Mouse (Mus musculus): Measurements from ENCODE around the gene Jag2. TPM values are rescaled to one million over a fixed set of nuclear protein-coding genes. Genes with fewer than 3 reads are reported as not detected.

The Jag2 gene
- polyA plus RNA-seq, 1 experiment from 2014 or later, result 17.2 TPM

DNA sequence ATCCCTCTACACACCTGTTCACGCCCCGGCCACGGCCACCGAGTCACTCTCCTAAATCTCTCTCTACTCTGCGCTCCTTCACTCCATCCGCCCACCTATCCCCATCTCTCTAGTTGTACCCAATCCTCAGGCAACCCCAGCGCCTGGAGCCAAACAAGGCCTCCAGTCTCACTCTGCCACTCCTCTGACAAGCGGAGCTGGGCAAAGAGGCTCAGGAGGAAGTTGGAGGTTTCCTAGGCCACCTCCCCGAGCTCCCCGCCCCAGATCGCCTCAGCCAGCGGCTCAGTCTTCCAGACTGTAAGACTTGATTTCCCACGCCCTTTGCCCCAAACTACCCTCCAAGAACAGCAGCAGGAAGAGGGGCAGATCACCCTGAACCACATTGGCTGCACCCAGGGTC, 58.8 kb downstream of the Jag2 start:
- Histone ChIP-seq H3K4me3 (ENCODE audit: low read depth, low read length) (no peak overlapping the region), H3K4me2 (ENCODE audit: low read depth, low read length) (no peak overlapping the region), H3K4me1 (ENCODE audit: control insufficient read depth, insufficient read depth, low read length) (no peaks in the 10 kb centered on the region), H3K27me3 (ENCODE audit: control insufficient read depth, insufficient read depth, low read length) (peaks cover 19% of the 10 kb centered on the region), H3K27ac (ENCODE audit: low read depth, low read length) (no peak overlapping the region), H3K9ac (replicated peaks; ENCODE audit: low read depth, low read length) (no peak overlapping the region), H3K36me3 (ENCODE audit: control insufficient read depth, insufficient read depth, low read length) (no peaks in the 10 kb centered on the region), H3K9me3 (ENCODE audit: control insufficient read depth, low read length) (no peaks in the 10 kb centered on the region)
- WGBS, result 56% methylated on average over 13 of the region's 13 CpGs
- no peak for ATAC-seq (ENCODE audit: low read depth)

DNA sequence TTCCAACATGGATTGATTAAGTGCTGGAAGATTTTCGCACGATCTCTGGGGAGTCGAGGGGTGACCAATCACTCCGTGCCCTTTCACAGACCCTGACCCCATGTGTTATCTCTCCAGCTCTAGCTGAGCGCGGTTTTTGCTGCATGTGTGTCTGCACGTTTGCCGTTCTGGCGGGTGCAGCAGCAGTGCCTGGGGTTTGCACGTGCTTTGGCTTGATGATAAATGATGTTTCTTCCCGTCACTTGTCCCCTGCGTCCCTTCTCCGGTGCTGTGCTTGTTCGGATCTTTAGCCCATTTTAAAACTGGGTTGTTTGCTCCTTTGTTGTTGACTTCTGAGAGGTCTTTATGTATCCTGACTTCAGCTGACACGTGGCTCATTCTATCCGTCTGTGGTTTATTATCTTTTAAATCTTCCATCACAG, 59.8 kb downstream of the Jag2 start:
- Histone ChIP-seq H3K27ac (ENCODE audit: low read depth, low read length) (no peak overlapping the region), H3K4me2 (ENCODE audit: low read depth, low read length) (0 out of 2 replicates have a peak overlapping the region, but pooled peaks have one; percentile 11), H3K9me3 (ENCODE audit: control insufficient read depth, low read length) (no peaks in the 10 kb centered on the region), H3K4me1 (ENCODE audit: control insufficient read depth, insufficient read depth, low read length) (no peaks in the 10 kb centered on the region), H3K27me3 (ENCODE audit: control insufficient read depth, insufficient read depth, low read length) (peaks cover 9% of the 10 kb centered on the region), H3K4me3 (ENCODE audit: low read depth, low read length) (no peak overlapping the region), H3K9ac (replicated peaks; ENCODE audit: low read depth, low read length) (no peak overlapping the region), H3K36me3 (ENCODE audit: control insufficient read depth, insufficient read depth, low read length) (no peaks in the 10 kb centered on the region)
- no peak for ATAC-seq (ENCODE audit: low read depth)
- 10% methylated on average over 16 of the region's 16 CpGs for WGBS

DNA sequence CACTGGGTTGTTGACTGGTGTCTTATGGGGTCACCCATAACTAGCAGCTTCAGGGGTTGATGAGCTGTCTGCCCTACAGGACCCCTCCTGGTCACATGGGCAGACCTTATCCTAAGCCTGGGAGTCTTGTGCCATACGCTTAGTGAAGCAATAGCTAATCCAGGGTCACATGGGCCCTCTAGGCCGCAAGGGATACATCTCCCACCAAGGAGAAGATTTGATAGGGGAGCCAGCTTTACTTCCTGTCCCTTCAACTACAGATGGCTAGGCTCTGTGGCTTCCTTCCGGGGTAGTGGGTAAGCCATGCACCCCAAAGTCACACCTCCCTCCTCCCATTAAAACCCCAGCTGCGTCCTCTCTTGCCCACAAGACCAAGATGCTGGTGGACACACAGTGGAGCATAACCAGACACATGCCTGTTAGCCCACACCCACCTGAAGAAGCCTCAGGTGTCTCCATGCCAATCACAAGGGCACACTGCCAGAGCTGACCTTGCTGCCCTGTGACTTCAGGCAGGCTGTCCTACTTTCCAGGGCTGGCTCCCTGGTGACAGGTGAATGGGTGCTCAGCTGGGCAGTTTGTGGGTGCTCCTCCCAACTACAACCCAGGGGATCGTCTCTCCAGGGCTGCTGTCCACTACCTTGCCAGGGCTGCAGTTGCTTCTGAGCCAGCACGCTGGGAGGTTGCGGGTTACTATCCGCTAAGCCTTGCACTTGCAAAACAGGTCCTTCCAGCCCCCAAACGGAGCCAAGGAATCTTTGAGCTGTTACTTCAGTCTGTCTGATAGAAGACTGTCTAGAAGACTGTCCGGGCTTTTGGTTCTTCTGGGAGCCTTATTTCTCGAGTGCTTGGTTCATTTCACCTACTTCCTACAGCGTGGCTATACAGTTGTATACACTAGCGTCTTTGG, 61.1 kb downstream of the Jag2 start, which contains the start of gene Gpr132:
TSS of gene Gpr132 (minus strand) at position 51 of the 910 bp plus-strand sequence.
- no peak within 1 kb of the TSS for H3K27ac ChIP-seq (ENCODE audit: low read depth, low read length)
- no peaks in the 10 kb centered on the region for H3K4me1 ChIP-seq (ENCODE audit: control insufficient read depth, insufficient read depth, low read length)
- H3K4me2 ChIP-seq (ENCODE audit: low read depth, low read length), result no peak within 1 kb of the TSS
- no peaks in the 10 kb centered on the region for H3K27me3 ChIP-seq (ENCODE audit: control insufficient read depth, insufficient read depth, low read length)
- H3K9me3 ChIP-seq (ENCODE audit: control insufficient read depth, low read length), result no peaks in the 10 kb centered on the region
- no peak within 1 kb of the TSS for H3K4me3 ChIP-seq (ENCODE audit: low read depth, low read length)
- no peak for ATAC-seq (ENCODE audit: low read depth)
- no peak within 1 kb of the TSS for H3K9ac ChIP-seq (replicated peaks; ENCODE audit: low read depth, low read length)
- no peaks in the 10 kb centered on the region for H3K36me3 ChIP-seq (ENCODE audit: control insufficient read depth, insufficient read depth, low read length)
- WGBS, result 68% methylated on average over 13 of the region's 13 CpGs

DNA sequence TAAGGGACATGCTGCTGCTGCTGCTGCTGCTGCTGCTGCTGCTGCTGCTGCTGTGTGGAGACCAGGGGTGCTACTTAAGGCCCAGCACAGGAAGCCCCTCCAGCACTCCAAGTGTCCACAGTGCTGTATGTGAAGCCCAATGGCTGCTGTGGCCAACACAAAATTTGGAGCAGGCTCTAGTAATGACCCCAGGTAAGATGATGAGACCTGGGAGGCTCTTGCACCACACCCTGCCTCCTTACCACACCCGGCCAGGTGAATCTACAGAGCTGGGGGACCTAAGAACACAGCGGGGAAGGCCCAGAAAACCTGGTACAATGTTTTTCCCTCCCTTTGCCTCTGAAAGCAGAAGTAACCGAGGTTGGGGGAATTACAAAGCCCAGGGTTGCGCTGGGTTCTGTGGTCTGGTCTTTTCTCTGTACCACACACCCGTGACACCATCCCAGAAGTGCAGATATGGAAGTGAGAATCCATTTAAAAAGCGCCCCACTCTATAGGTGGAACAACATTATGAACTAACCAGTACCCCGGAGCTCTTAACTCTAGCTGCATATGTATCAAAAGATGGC, 62.4 kb downstream of the Jag2 start:
- H3K9ac ChIP-seq (replicated peaks; ENCODE audit: low read depth, low read length), result no peak overlapping the region
- no peak overlapping the region for H3K4me3 ChIP-seq (ENCODE audit: low read depth, low read length)
- 86% methylated on average over 7 of the region's 7 CpGs for WGBS

DNA sequence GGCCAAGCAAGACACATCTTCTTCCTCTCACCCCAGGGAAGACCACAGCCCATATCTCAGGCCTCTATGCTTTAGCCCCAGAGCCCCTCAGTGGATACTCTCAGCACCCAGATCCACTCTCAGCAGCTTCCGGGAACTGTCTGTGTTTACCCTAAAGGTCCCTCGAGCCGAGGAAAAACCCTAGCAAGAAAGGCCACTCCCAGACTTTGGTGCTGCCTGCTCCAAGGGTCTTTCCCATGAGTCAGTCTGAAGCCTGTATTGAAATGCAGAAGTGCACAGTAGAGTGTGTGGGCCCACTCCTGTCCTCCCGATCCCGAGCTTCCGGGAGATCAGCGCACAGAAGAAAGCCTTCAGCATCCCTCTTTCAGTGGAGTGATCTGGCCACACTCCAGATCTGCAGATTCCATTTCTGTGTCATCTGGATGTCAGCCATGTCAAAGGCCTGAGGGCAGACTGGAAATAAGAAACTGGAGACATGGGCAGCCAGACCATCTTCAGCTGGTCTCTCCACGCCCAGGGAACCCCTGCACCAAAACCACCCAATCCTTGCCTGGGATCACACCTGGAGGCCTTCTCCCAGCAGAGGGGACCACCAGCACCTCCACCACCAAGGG, 63.0 kb downstream of the Jag2 start:
- no peak overlapping the region for H3K27ac ChIP-seq (ENCODE audit: low read depth, low read length)
- no peak overlapping the region for H3K9ac ChIP-seq (replicated peaks; ENCODE audit: low read depth, low read length)
- no peak for ATAC-seq (ENCODE audit: low read depth)
- no peaks in the 10 kb centered on the region for H3K9me3 ChIP-seq (ENCODE audit: control insufficient read depth, low read length)
- H3K4me1 ChIP-seq (ENCODE audit: control insufficient read depth, insufficient read depth, low read length), result no peaks in the 10 kb centered on the region
- H3K36me3 ChIP-seq (ENCODE audit: control insufficient read depth, insufficient read depth, low read length), result no peaks in the 10 kb centered on the region
- no peak overlapping the region for H3K4me3 ChIP-seq (ENCODE audit: low read depth, low read length)
- no peaks in the 10 kb centered on the region for H3K27me3 ChIP-seq (ENCODE audit: control insufficient read depth, insufficient read depth, low read length)
- no peak overlapping the region for H3K4me2 ChIP-seq (ENCODE audit: low read depth, low read length)
- WGBS, result 82% methylated on average over 8 of the region's 8 CpGs

More for the DNA sequence above, 62.4 kb downstream of the Jag2 start:
- Histone ChIP-seq H3K27ac (ENCODE audit: low read depth, low read length) (no peak overlapping the region), H3K4me2 (ENCODE audit: low read depth, low read length) (no peak overlapping the region), H3K4me1 (ENCODE audit: control insufficient read depth, insufficient read depth, low read length) (no peaks in the 10 kb centered on the region), H3K36me3 (ENCODE audit: control insufficient read depth, insufficient read depth, low read length) (no peaks in the 10 kb centered on the region), H3K9me3 (ENCODE audit: control insufficient read depth, low read length) (no peaks in the 10 kb centered on the region), H3K27me3 (ENCODE audit: control insufficient read depth, insufficient read depth, low read length) (no peaks in the 10 kb centered on the region)
- ATAC-seq (ENCODE audit: low read depth), result no peak

DNA sequence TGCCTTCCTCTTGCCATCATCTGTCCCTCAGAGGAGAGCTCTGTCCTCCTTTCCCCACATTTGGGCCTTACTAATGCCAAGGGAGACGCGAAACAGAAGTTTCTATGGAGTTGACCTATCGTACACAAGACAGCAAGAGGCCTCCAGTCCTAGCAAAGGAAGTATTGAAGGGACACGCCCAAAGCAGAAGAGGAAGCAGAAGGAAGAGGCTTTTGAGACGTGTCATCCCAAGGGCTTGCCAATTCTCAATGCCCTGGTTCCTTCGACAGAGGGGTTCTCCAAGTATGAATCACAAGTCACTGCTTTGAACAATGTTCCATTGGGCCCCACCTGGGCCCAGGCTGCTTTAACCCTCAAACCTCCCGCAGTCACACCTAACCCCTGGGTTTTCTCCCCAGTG, 64.8 kb downstream of the Jag2 start:
- H3K9me3 ChIP-seq (ENCODE audit: control insufficient read depth, low read length), result no peaks in the 10 kb centered on the region
- no peaks in the 10 kb centered on the region for H3K27me3 ChIP-seq (ENCODE audit: control insufficient read depth, insufficient read depth, low read length)
- no peaks in the 10 kb centered on the region for H3K4me1 ChIP-seq (ENCODE audit: control insufficient read depth, insufficient read depth, low read length)
- no peak overlapping the region for H3K9ac ChIP-seq (replicated peaks; ENCODE audit: low read depth, low read length)
- H3K4me3 ChIP-seq (ENCODE audit: low read depth, low read length), result no peak overlapping the region
- no peaks in the 10 kb centered on the region for H3K36me3 ChIP-seq (ENCODE audit: control insufficient read depth, insufficient read depth, low read length)
- no peak overlapping the region for H3K4me2 ChIP-seq (ENCODE audit: low read depth, low read length)
- 89% methylated on average over 7 of the region's 7 CpGs for WGBS
- ATAC-seq (ENCODE audit: low read depth), result no peak
- H3K27ac ChIP-seq (ENCODE audit: low read depth, low read length), result no peak overlapping the region

DNA sequence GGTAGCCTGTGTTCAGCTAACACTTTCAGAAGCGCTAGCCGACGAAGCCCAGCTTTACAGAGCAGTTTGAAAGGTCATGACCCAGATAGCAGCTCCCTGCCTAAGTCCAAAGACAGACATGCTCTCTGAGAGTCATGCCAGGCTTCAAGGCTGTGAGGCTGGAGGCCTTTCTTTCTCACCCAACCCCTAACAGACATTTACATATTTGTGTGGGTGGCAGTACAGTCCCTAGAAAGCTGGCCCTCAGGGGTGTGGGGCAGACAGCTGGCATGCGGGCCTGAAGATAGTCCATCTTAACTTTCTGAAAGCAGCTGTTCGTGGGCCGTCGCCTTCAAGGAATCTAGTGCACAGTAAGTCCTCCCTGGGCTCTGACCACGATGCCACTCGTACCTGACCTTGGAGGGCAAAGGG, 67.7 kb downstream of the Jag2 start:
- ATAC-seq (ENCODE audit: low read depth), result no peak
- 72% methylated on average over 9 of the region's 9 CpGs for WGBS
- no peaks in the 10 kb centered on the region for H3K9me3 ChIP-seq (ENCODE audit: control insufficient read depth, low read length)

DNA sequence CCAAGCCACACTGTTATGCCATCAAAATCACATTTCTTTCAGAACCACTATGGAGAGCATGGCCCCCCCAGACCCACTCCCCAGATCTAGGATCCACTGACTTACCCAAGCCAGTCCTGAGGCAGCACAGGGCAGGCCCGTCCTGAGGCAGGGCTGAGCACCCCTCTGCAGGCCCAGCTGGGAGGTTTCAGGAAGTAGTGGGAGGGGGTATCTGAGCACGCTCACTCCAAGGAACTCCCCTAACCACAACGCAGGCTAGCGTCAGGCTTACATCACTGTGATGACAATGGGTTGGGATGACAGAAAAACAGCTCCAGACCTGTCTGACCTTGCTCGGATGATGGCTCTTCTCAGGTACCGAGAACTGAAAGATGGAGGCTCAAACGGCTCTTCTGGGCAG, 68.8 kb downstream of the Jag2 start:
- Histone ChIP-seq H3K9ac (replicated peaks; ENCODE audit: low read depth, low read length) (no peak overlapping the region), H3K4me1 (ENCODE audit: control insufficient read depth, insufficient read depth, low read length) (no peaks in the 10 kb centered on the region), H3K36me3 (ENCODE audit: control insufficient read depth, insufficient read depth, low read length) (no peaks in the 10 kb centered on the region), H3K27ac (ENCODE audit: low read depth, low read length) (no peak overlapping the region), H3K9me3 (ENCODE audit: control insufficient read depth, low read length) (no peaks in the 10 kb centered on the region), H3K4me3 (ENCODE audit: low read depth, low read length) (no peak overlapping the region), H3K27me3 (ENCODE audit: control insufficient read depth, insufficient read depth, low read length) (no peaks in the 10 kb centered on the region), H3K4me2 (ENCODE audit: low read depth, low read length) (no peak overlapping the region)
- ATAC-seq (ENCODE audit: low read depth), result no peak
- 82% methylated on average over 7 of the region's 7 CpGs for WGBS

More for the DNA sequence above, 67.7 kb downstream of the Jag2 start:
- Histone ChIP-seq H3K4me2 (ENCODE audit: low read depth, low read length) (no peak overlapping the region), H3K9ac (replicated peaks; ENCODE audit: low read depth, low read length) (no peak overlapping the region), H3K27me3 (ENCODE audit: control insufficient read depth, insufficient read depth, low read length) (no peaks in the 10 kb centered on the region), H3K36me3 (ENCODE audit: control insufficient read depth, insufficient read depth, low read length) (no peaks in the 10 kb centered on the region), H3K4me3 (ENCODE audit: low read depth, low read length) (no peak overlapping the region), H3K4me1 (ENCODE audit: control insufficient read depth, insufficient read depth, low read length) (no peaks in the 10 kb centered on the region), H3K27ac (ENCODE audit: low read depth, low read length) (no peak overlapping the region)

DNA sequence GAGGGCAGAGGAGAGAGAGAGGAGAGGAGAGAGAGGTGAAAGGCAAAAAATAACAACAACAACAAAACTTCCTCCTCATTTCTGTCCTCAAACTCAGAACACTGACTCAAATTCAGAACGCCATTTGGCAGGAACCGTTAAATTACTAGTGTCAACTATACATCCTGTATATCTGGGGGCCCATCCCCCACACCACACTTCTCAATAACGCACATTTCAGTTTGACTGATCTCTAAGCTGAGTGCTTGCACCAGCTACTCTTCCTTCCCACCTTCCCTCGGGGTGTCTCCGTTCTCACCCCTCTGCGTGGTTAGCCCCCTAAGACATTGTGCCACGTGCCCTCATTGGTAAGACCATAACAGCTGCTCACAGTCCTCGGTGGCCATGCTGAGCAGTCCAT, 69.6 kb downstream of the Jag2 start:
- H3K4me2 ChIP-seq (ENCODE audit: low read depth, low read length), result no peak overlapping the region
- H3K9ac ChIP-seq (replicated peaks; ENCODE audit: low read depth, low read length), result no peak overlapping the region
- no peak for ATAC-seq (ENCODE audit: low read depth)
- H3K4me1 ChIP-seq (ENCODE audit: control insufficient read depth, insufficient read depth, low read length), result no peaks in the 10 kb centered on the region
- no peaks in the 10 kb centered on the region for H3K27me3 ChIP-seq (ENCODE audit: control insufficient read depth, insufficient read depth, low read length)
- no peak overlapping the region for H3K27ac ChIP-seq (ENCODE audit: low read depth, low read length)
- H3K9me3 ChIP-seq (ENCODE audit: control insufficient read depth, low read length), result no peaks in the 10 kb centered on the region
- WGBS, result 73% methylated on average over 8 of the region's 8 CpGs
- no peaks in the 10 kb centered on the region for H3K36me3 ChIP-seq (ENCODE audit: control insufficient read depth, insufficient read depth, low read length)
- no peak overlapping the region for H3K4me3 ChIP-seq (ENCODE audit: low read depth, low read length)
